Mouse (Mus musculus) heart, adult 9 months (tissue): ENCODE measurements at regions not wholly inside any gene's neighbourhood (a gene's known extent, or its start where the extent isn't known, plus 50 kb on each side); places are given as distances from the start of the nearest gene placed in this dataset.

Experiments
- DNase-seq, 2 experiments: peaks; one replicate each; pipeline ENCODE4 v3.0.0; 2022; ENCODE audit warnings: low spot score in 2 of 2

GRCm38 (mm10) chr1:79917426-79918150 lies 56.6 kb upstream of the Serpine2 start:
- DNase-seq = peak; percentile 69 to 74
